Mouse (Mus musculus) myocyte (in vitro differentiated cells): ENCODE measurements around the gene B4galnt1.

Source experiments
- CEBPB ChIP-seq: IDR thresholded peaks from 2 replicates; pipeline ENCODE4 v1.6.1; 2011; ENCODE audit warnings: mild to moderate bottlenecking, moderate library complexity; ENCODE audit not compliant: poor library complexity, insufficient read depth, severe bottlenecking
- MAX ChIP-seq: IDR thresholded peaks from one replicate; pipeline ENCODE4 v1.6.1; 2011; ENCODE audit warnings: low read depth, mild to moderate bottlenecking, control low read depth
- MYOD1 ChIP-seq, 3 experiments: IDR thresholded peaks; one replicate each; pipeline ENCODE4 v1.6.1; 2011; ENCODE audit warnings: control low read depth in 2 of 3, low read depth in 2 of 3, mild to moderate bottlenecking in 2 of 3, moderate library complexity in 1 of 3; ENCODE audit not compliant: insufficient read length in 2 of 3, control insufficient read depth in 1 of 3
- POLR2A ChIP-seq: IDR thresholded peaks from one replicate; pipeline ENCODE4 v1.6.1; 2011; ENCODE audit warnings: low read depth, mild to moderate bottlenecking, control low read depth, moderate library complexity; ENCODE audit not compliant: insufficient read length
- POLR2AphosphoS2 ChIP-seq: IDR thresholded peaks from one replicate; pipeline ENCODE4 v1.6.1; 2011; ENCODE audit warnings: low read depth, control low read depth; ENCODE audit not compliant: insufficient read length
- SRF ChIP-seq: IDR thresholded peaks from one replicate; pipeline ENCODE4 v1.6.1; 2011; ENCODE audit warnings: low read depth; ENCODE audit not compliant: control insufficient read depth, insufficient read length
- TCF12 ChIP-seq: IDR thresholded peaks from one replicate; pipeline ENCODE4 v1.6.1; 2011; ENCODE audit warnings: mild to moderate bottlenecking, control low read depth; ENCODE audit not compliant: poor library complexity, insufficient read depth, severe bottlenecking
- USF1 ChIP-seq: IDR thresholded peaks from one replicate; pipeline ENCODE4 v1.6.1; 2011; ENCODE audit warnings: low read depth, mild to moderate bottlenecking, control low read depth, moderate library complexity

DNA sequence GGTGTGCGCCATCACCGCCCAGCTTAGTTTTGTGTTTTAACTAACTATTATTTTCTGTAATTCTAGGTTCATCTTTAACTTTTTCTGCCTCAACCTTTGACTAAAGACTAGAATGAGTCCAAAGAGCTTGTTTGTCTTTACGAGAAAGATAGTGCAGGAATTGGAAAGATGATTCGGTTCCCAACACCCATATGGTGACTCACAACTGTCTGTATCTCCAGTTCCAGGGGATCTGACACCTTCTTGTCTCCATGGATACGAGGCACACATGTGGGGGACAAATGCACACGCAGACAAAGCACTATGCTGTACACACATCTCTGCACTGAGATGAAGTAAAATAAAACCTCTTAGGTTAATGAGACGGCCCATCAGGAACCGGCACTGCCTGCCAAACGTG, 4.9 kb upstream of the B4galnt1 start:
- TF ChIP-seq TCF12 (no peak), POLR2A (no peak), POLR2AphosphoS2 (no peak), SRF (no peak), MYOD1 (IDR thresholded peaks at IDR 0.05; ENCODE audit: control insufficient read depth in 1 of 3, insufficient read length in 2 of 3, low read depth in 2 of 3) (no peak), MAX (no peak), CEBPB (no peak), USF1 (no peak)
